Mouse (Mus musculus) mature B cell (primary cell): Measurements from ENCODE around the gene Tbccd1.

Source experiments
- in situ Hi-C: fragments of 300-500 bp; cut with MboI; formaldehyde crosslinking; loops from 2 replicates; pipeline ENCODE4 v1.14.3; 2019

Tbccd1 gene

GRCm38 (mm10) chr16:22876218-22877043 lies 19.0 kb upstream of the Tbccd1 start:
- in situ Hi-C loops, result loop anchor here (25.0 kb wide), 2 partner anchors 261 to 536 kb away; partner anchors contain the start of genes Adipoq and Rfc4

GRCm38 (mm10) chr16:22873369-22873768 lies 15.9 kb upstream of the Tbccd1 start:
- in situ Hi-C loops, result no loop called here

GRCm38 (mm10) chr16:22872397-22872796 lies 14.9 kb upstream of the Tbccd1 start:
- in situ Hi-C loops, result no loop called here

- in situ Hi-C loops, result no loop called here
Measured at GRCm38 (mm10) chr16:22856773-22857172, 696 bp downstream of the Tbccd1 start.

- in situ Hi-C loops, result no loop called here
Measured at GRCm38 (mm10) chr16:22852709-22853108, 4.8 kb downstream of the Tbccd1 start.

GRCm38 (mm10) chr16:22848331-22848730 lies 9.1 kb downstream of the Tbccd1 start:
- in situ Hi-C loops, result no loop called here

GRCm38 (mm10) chr16:22847686-22848085 lies 9.8 kb downstream of the Tbccd1 start:
- in situ Hi-C loops, result no loop called here

GRCm38 (mm10) chr16:22845481-22845880 lies 12.0 kb downstream of the Tbccd1 start:
- in situ Hi-C loops, result no loop called here

GRCm38 (mm10) chr16:22844834-22845233 lies 12.6 kb downstream of the Tbccd1 start:
- in situ Hi-C loops, result no loop called here

- in situ Hi-C loops, result no loop called here
Measured at GRCm38 (mm10) chr16:22844061-22844801, 13.2 kb downstream of the Tbccd1 start.

GRCm38 (mm10) chr16:22842871-22843270 lies 14.6 kb downstream of the Tbccd1 start:
- in situ Hi-C loops, result no loop called here

GRCm38 (mm10) chr16:22839146-22839857 lies 18.2 kb downstream of the Tbccd1 start:
- in situ Hi-C loops, result no loop called here

GRCm38 (mm10) chr16:22832932-22833525 lies 24.4 kb downstream of the Tbccd1 start:
- in situ Hi-C loops, result no loop called here

- in situ Hi-C loops, result no loop called here
Measured at GRCm38 (mm10) chr16:22820731-22821130, 36.7 kb downstream of the Tbccd1 start.

- in situ Hi-C loops, result no loop called here
Measured at GRCm38 (mm10) chr16:22811477-22811876, 46.0 kb downstream of the Tbccd1 start, which contains the start of gene Crygs. Gene Crygs (minus strand): TSS chr16:22811577.

GRCm38 (mm10) chr16:22807468-22808070 lies 49.9 kb downstream of the Tbccd1 start:
- in situ Hi-C loops, result loop anchor here (10.0 kb wide), 1 partner anchor 493 kb away; no protein-coding TSS in a partner anchor

- in situ Hi-C loops, result loop anchor here (5.0 to 10.0 kb wide), 2 partner anchors 240 to 488 kb away; no protein-coding TSS in a partner anchor
Measured at GRCm38 (mm10) chr16:22802786-22803185, 54.7 kb downstream of the Tbccd1 start.

- in situ Hi-C loops, result loop anchor here (5.0 to 10.0 kb wide), 2 partner anchors 238 to 486 kb away; no protein-coding TSS in a partner anchor
Measured at GRCm38 (mm10) chr16:22800849-22801109, 56.7 kb downstream of the Tbccd1 start.

GRCm38 (mm10) chr16:22800026-22800848 lies 57.2 kb downstream of the Tbccd1 start:
- in situ Hi-C loops, result loop anchor here (5.0 to 10.0 kb wide), 2 partner anchors 238 to 485 kb away; no protein-coding TSS in a partner anchor

GRCm38 (mm10) chr16:22798520-22798919 lies 58.9 kb downstream of the Tbccd1 start:
- in situ Hi-C loops, result no loop called here
